Mouse (Mus musculus) small intestine, adult 2 months (tissue): ENCODE results near the gene Magi1.

Experiments
- CTCF ChIP-seq: fragments of 200-500 bp; IDR thresholded peaks from 2 replicates; pipeline ENCODE4 v1.5.1; 2012; ENCODE audit warnings: low read depth, mild to moderate bottlenecking, control low read depth, inconsistent platforms, low read length, moderate library complexity, mixed read lengths; ENCODE audit not compliant: insufficient replicate concordance, insufficient read length; ENCODE audit errors: extremely low read depth
- POLR2A ChIP-seq: fragments of 200-500 bp; IDR thresholded peaks from 2 replicates; pipeline ENCODE4 v1.6.1; 2012; ENCODE audit warnings: low read depth, mild to moderate bottlenecking, control low read depth, inconsistent platforms, low read length, moderate library complexity

- TF ChIP-seq CTCF (no peak), POLR2A (no peak)
Observed at GRCm38 (mm10) chr6:94251358-94251945, 32.3 kb downstream of the Magi1 start.
